Mouse (Mus musculus) left cerebral cortex, adult 9 months (tissue): ENCODE data around the gene Auts2.

Experiments used
- DNase-seq, 2 experiments: peaks; one replicate each; pipeline ENCODE4 v3.0.0; 2022; ENCODE audit warnings: low spot score in 2 of 2

Gene Auts2

DNA sequence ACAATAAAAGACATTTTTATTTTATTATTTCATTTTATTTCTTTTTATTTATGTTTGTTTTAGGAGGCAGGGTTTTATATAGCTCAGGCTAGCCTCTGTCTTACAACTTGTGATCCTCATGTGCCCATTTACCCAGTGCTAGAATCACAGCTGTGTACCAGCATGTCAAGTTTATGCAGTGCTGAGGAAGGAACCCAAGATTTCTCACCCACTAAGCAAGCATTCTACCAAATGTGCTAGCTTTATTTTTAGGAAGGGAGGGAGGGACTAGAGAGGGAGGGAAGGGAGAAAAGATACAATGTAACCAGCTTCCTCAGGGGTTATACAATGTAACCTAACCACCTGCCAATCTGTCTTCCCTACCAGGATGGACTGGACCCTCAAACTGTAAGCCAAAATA lies 1067.9 kb downstream of the Auts2 start:
- DNase-seq: no peak

- DNase-seq: no peak
These were observed 1074.5 kb downstream of the Auts2 start for GRCm38 (mm10) chr5:131468609-131469008.

- DNase-seq: no peak
These were observed 1077.0 kb downstream of the Auts2 start for GRCm38 (mm10) chr5:131466131-131466530.

GRCm38 (mm10) chr5:131463402-131463801 lies 1079.7 kb downstream of the Auts2 start:
- DNase-seq: no peak

DNA sequence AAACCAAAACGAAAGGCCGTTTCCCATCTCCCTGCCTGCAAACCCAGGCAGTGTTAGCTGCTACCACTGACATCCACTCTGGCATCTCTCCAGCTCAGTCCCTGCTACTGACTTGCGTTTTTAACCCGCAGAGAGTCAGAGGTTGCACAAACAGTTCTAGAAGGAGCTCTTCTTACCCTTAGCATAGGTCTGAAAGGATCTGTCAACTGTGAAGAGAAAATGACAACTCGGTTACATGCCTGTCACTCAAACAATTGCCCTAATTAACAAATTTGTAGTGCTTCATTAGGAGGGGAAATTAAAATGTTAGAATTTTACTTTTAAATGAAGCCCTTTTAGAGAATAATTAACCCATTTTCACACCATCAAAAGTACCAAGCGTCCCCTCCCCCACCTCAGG lies 1083.2 kb downstream of the Auts2 start:
- DNase-seq: no peak

GRCm38 (mm10) chr5:131459549-131459948 lies 1083.6 kb downstream of the Auts2 start:
- no peak for DNase-seq

DNA sequence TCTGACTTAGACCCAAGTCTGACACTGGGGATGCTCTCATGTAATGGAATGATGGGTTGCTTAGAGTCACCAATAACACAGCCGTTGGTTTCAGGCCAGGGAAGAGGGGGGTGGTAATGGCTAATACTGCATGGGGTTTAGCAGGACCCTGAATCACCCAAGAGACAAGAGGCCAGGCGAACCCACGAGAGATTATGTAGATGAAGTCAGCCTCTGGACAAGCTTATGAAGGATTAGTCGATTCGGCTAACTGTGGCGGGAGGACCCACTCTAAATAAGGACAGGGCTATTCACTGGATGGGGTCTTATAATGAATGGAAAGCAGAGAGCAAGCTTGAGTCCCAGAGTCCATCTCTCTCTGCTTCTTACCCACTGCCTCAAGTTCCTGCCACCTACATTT lies 1084.4 kb downstream of the Auts2 start:
- DNase-seq: no peak

GRCm38 (mm10) chr5:131457999-131458398 lies 1085.1 kb downstream of the Auts2 start:
- DNase-seq: no peak

GRCm38 (mm10) chr5:131449181-131449868 lies 1093.8 kb downstream of the Auts2 start:
- no peak for DNase-seq

GRCm38 (mm10) chr5:131435239-131435876 lies 1107.8 kb downstream of the Auts2 start:
- DNase-seq: no peak

DNA sequence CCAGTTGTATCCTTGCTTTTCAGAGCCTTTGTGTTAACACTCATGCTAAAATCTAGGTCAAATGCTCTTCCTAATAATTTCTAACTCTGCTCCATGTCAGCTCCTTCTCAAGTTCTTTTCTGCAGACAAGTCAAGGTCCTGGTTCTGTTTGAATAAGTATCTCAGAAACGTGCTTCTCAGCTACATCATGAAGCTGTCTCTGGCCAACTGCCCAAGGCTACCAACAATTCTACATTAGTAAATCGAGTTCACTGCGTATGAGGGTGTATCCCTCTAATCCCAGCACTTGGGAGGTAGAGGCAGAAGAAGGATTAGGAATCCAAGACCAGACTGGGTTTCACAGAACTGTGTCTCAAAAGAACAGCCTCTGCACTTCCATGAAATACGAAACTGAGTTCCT lies 1109.9 kb downstream of the Auts2 start:
- no peak for DNase-seq

- DNase-seq: no peak
These were observed 1111.2 kb downstream of the Auts2 start for GRCm38 (mm10) chr5:131431896-131432295.

GRCm38 (mm10) chr5:131430109-131430508 lies 1113.0 kb downstream of the Auts2 start:
- peak in 1 of 2 experiments; percentile 78 for DNase-seq

- DNase-seq: no peak
These were observed 1113.6 kb downstream of the Auts2 start for GRCm38 (mm10) chr5:131429563-131429962.

DNA sequence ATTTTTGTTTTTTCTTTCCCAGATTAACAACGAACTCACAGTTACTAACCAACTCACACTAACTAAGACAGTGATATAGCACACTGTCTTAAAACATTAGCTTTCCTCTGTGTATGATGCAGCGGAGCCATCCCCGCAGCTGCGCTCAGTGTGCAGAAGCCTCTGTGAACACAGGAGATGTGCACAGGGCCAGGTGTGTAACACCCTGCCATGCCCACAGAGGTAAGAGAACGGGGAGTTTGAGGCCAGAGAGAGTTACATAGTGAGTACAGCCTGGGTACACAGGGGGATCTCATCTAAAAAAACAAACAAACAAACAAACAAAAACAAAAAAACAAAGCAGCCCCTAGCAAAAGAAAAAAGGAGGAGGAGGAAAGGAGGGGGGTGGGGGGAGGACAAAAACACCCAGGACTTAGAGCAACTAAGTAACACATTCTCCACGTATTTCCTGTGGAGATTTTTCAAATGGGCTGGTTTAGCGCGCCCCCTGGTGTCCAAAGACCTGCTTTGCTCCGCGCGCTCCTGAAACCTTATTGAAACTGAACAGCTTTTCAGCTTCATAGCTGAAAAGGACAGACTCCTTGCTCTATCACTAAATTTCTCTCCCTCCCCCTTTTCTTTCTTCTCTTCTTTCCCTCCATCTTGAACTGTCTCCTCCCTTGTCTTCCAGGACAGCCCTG lies 1115.3 kb downstream of the Auts2 start:
- DNase-seq: peak in 1 of 2 experiments; percentile 86

- DNase-seq: no peak
These were observed 1120.4 kb downstream of the Auts2 start for GRCm38 (mm10) chr5:131422737-131423136.

DNA sequence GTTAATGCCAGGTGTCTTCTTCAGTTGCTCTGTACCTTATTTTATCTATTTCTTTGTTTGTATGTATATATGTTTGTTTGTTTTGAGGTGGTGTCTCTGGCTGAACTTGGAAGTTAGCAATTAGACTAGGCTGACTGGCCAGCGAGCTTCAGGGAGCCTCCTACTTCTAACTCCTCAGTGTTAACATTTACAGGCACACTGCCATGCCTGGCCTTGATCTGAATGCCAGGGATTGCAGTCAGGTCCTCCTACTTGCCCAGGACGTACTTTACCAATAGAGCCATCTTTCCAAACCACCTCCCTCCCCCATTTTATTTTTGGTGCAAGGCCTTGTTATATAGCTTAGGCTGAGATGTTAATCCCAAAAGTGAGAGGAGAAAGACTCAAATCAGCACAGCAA lies 1122.7 kb downstream of the Auts2 start:
- no peak for DNase-seq

- no peak for DNase-seq
These were observed 1127.1 kb downstream of the Auts2 start for GRCm38 (mm10) chr5:131415902-131416545.

- no peak for DNase-seq
These were observed 1144.9 kb downstream of the Auts2 start for GRCm38 (mm10) chr5:131398250-131398649.

DNA sequence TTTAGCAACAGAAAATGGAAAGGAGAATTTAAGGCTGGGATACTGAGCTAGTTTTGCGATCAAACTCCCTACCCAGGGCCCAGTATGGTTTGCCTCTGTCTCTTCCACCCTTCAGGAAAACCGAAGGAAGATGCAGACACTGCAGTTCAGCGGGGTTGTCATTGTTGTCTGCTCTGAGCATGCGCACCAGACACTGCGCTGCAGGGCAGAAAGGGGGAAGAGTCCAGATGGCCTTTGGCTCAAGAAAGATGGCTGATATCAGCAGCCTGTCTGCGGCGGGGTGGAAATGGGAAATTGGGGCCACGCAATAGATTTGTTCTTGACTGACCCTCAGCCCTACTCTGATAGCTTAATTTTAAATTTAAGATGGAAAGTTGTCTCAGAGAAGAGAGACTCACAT lies 1147.4 kb downstream of the Auts2 start:
- no peak for DNase-seq
